Mouse (Mus musculus): ENCODE results near the gene Fam84b. TPM values are rescaled to one million over a fixed set of nuclear protein-coding genes. Genes with fewer than 3 reads are reported as not detected.

Gene Fam84b
- polyA plus RNA-seq, 1 experiment from 2014 or later, result 8.2 TPM

- Histone ChIP-seq H3K36me3 (no peaks in the 10 kb centered on the region), H3K9ac (replicated peaks) (peak overlapping the region; percentile 67), H3K27ac (replicated peaks) (peak overlapping the region; percentile 40; the same call in 1 of the 2 replicates), H3K4me2 (replicated peaks) (peak overlapping the region; percentile 85), H3K9me3 (no peaks in the 10 kb centered on the region), H3K4me1 (peaks cover 17% of the 10 kb centered on the region), H3K27me3 (peaks cover 17% of the 10 kb centered on the region), H3K4me3 (peak overlapping the region; percentile 62)
- under 1% methylated on average over 32 of the region's 32 CpGs for whole genome bisulfite sequencing
- ATAC-seq (ENCODE audit: low FRiP score, low read depth), result peak; percentile 91
These were observed 28.8 kb downstream of the Fam84b start for GRCm38 (mm10) chr15:60824751-60825227.

- Histone ChIP-seq H3K4me3 (peak overlapping the region; percentile 62), H3K4me2 (replicated peaks) (peak overlapping the region; percentile 85), H3K9me3 (no peaks in the 10 kb centered on the region), H3K9ac (replicated peaks) (peak overlapping the region; percentile 67), H3K36me3 (no peaks in the 10 kb centered on the region), H3K4me1 (peaks cover 17% of the 10 kb centered on the region), H3K27ac (replicated peaks) (peak overlapping the region; percentile 40; the same call in 1 of the 2 replicates), H3K27me3 (peaks cover 17% of the 10 kb centered on the region)
- peak; percentile 50 for ATAC-seq (ENCODE audit: low FRiP score, low read depth)
- under 1% methylated on average over 45 of the region's 45 CpGs for WGBS
These were observed 29.5 kb downstream of the Fam84b start for GRCm38 (mm10) chr15:60823870-60824709.

- peak overlapping the region; percentile 62 for H3K4me3 ChIP-seq
- peaks cover 17% of the 10 kb centered on the region for H3K4me1 ChIP-seq
- no peak overlapping the region for H3K27ac ChIP-seq (replicated peaks)
- no peak; the same call in 1 of the 2 replicates for ATAC-seq (ENCODE audit: low FRiP score, low read depth)
- peak overlapping the region; percentile 85 for H3K4me2 ChIP-seq (replicated peaks)
- peaks cover 17% of the 10 kb centered on the region for H3K27me3 ChIP-seq
- under 1% methylated on average over 24 of the region's 24 CpGs for WGBS
- H3K9ac ChIP-seq (replicated peaks), result peak overlapping the region; percentile 67
- H3K9me3 ChIP-seq, result no peaks in the 10 kb centered on the region
- H3K36me3 ChIP-seq, result no peaks in the 10 kb centered on the region
These were observed 30.0 kb downstream of the Fam84b start for GRCm38 (mm10) chr15:60823620-60823869.

GRCm38 (mm10) chr15:60822803-60823619 lies 30.6 kb downstream of the Fam84b start:
- Histone ChIP-seq H3K9me3 (no peaks in the 10 kb centered on the region), H3K4me2 (replicated peaks) (peak overlapping the region; percentile 85), H3K4me3 (peak overlapping the region; percentile 62), H3K4me1 (peaks cover 17% of the 10 kb centered on the region), H3K27me3 (peaks cover 17% of the 10 kb centered on the region), H3K9ac (replicated peaks) (peak overlapping the region; percentile 67), H3K27ac (replicated peaks) (peak overlapping the region; percentile 66), H3K36me3 (no peaks in the 10 kb centered on the region)
- under 1% methylated on average over 68 of the region's 68 CpGs for WGBS
- peak; percentile 75 for ATAC-seq (ENCODE audit: low FRiP score, low read depth)

GRCm38 (mm10) chr15:60822101-60822802 lies 31.3 kb downstream of the Fam84b start:
- Histone ChIP-seq H3K4me3 (peak overlapping the region; percentile 62), H3K27ac (replicated peaks) (peak overlapping the region; percentile 66), H3K9ac (replicated peaks) (peak overlapping the region; percentile 67), H3K4me1 (peaks cover 17% of the 10 kb centered on the region), H3K27me3 (peaks cover 17% of the 10 kb centered on the region), H3K9me3 (no peaks in the 10 kb centered on the region), H3K36me3 (no peaks in the 10 kb centered on the region), H3K4me2 (replicated peaks) (peak overlapping the region; percentile 85)
- no peak for ATAC-seq (ENCODE audit: low FRiP score, low read depth)
- WGBS, result 2% methylated on average over 10 of the region's 10 CpGs

DNA sequence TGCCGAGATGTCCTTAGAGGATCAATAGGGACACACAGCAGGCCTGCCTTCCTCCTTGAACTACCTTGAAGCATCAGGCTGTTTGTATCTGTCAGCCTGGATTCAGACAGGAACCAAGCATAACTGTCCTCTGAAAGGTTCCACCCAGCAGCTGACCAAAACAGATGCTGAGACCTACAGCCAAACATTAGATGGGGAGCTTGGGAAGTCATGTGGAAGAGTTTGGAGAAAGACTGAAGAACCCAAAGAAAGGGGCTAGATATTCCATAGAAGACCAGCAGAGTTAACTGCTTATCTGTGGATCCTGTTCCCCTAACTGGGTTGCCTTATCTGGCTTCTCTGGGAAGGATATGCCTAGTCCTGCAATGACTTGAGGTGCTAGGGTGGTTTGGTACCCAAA lies 35.1 kb downstream of the Fam84b start:
- no peaks in the 10 kb centered on the region for H3K9me3 ChIP-seq
- WGBS, result 76% methylated on average over 1 of the region's 1 CpGs
- H3K27me3 ChIP-seq, result 0 out of 2 replicates have a peak, but pooled peaks cover 5% of the 10 kb centered on the region
- no peak overlapping the region for H3K27ac ChIP-seq (replicated peaks)
- H3K4me3 ChIP-seq, result no peak overlapping the region
- H3K4me1 ChIP-seq, result peaks cover 15% of the 10 kb centered on the region
- H3K9ac ChIP-seq (replicated peaks), result no peak overlapping the region
- ATAC-seq (ENCODE audit: low FRiP score, low read depth), result no peak
- H3K36me3 ChIP-seq, result no peaks in the 10 kb centered on the region
- H3K4me2 ChIP-seq (replicated peaks), result no peak overlapping the region

DNA sequence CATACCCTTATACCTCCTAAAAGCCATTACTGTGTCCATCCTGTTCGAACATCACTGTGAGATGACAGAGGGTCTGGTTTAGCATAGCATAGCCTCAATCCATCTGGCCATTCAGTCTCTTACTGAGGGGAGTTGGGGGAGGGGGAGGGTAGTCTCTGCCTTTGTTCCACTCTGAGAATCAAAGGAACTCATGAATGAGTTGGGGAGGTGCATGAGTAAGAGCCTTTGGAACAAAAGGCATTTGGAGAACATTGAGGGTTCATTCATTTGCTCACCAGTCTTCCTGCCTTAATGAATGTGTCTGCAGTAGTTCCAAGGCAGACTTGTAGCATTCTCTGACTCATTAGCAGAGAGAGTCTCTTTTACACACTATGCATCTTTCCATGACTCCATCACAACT lies 37.1 kb downstream of the Fam84b start:
- 25% methylated on average over 1 of the region's 1 CpGs for WGBS
- H3K9ac ChIP-seq (replicated peaks), result no peak overlapping the region
- no peak overlapping the region for H3K4me2 ChIP-seq (replicated peaks)
- H3K4me3 ChIP-seq, result no peak overlapping the region
- peaks cover 5% of the 10 kb centered on the region; the same call in 1 of the 2 replicates for H3K4me1 ChIP-seq
- H3K27me3 ChIP-seq, result no peaks in the 10 kb centered on the region
- ATAC-seq (ENCODE audit: low FRiP score, low read depth), result 0 out of 2 replicates have a peak, but pooled peaks have one; percentile 38
- no peak overlapping the region for H3K27ac ChIP-seq (replicated peaks)
- H3K9me3 ChIP-seq, result no peaks in the 10 kb centered on the region
- H3K36me3 ChIP-seq, result no peaks in the 10 kb centered on the region

DNA sequence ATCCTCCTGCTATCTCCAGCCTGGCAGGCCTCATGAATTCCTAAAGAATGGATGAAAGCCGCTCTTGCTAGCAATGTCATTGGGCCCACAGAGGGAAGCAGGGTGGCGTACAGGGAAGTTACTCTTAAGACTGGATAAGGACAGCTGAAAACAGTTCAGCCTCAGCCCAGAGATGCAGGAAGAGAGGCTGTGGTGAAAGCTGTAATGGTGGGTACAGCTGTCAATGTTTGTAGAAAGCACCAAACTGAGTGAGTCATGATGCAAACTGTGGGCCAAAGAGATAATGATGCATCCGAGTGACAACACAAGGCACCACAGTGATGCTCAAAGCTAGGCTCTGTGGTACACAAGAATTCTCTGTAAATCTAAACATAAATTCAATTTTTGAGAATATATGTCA lies 39.0 kb downstream of the Fam84b start:
- Histone ChIP-seq H3K36me3 (no peaks in the 10 kb centered on the region), H3K27ac (replicated peaks) (no peak overlapping the region)
- 90% methylated on average over 3 of the region's 3 CpGs for WGBS

DNA sequence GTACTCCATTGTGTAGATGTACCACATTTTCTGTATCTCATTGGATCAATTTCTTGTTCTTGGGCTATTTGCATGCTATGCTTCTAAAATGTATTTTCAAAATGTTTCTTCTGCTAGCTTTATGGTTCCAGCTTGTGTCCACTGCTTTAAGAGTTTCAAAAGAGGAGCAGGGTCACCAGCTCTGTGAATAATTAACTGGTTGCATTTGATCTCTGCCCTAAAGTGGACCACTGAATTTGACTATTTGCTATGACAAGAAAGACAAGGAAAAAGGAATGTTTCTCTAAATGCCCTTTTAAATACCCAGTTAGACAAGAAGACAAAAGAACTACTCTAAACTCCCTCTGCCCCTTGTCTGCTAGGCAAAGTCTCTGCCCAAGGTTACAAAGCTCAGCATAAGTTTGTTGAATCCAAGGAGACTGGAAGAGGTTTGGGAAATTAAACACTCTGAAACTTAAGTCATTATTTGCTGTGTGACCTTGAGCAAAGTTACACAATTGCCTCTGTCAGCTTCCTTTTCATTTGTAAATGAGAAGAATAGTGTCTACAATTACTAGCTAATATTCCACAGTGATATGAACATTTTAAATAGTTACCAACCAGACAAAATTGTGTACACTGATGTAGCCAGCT lies 60.4 kb downstream of the Fam84b start:
- H3K9ac ChIP-seq (replicated peaks), result no peak overlapping the region
- H3K9me3 ChIP-seq, result no peaks in the 10 kb centered on the region
- H3K4me3 ChIP-seq, result no peak overlapping the region
- H3K4me1 ChIP-seq, result no peaks in the 10 kb centered on the region
- H3K27me3 ChIP-seq, result no peaks in the 10 kb centered on the region
- no peak overlapping the region for H3K4me2 ChIP-seq (replicated peaks)
- H3K36me3 ChIP-seq, result no peaks in the 10 kb centered on the region
- ATAC-seq (ENCODE audit: low FRiP score, low read depth), result no peak
- H3K27ac ChIP-seq (replicated peaks), result no peak overlapping the region

More for the DNA sequence above, 39.0 kb downstream of the Fam84b start:
- H3K4me2 ChIP-seq (replicated peaks), result no peak overlapping the region
- no peaks in the 10 kb centered on the region for H3K9me3 ChIP-seq
- H3K9ac ChIP-seq (replicated peaks), result no peak overlapping the region
- no peaks in the 10 kb centered on the region for H3K27me3 ChIP-seq
- 0 out of 2 replicates have a peak, but pooled peaks cover 4% of the 10 kb centered on the region for H3K4me1 ChIP-seq
- ATAC-seq (ENCODE audit: low FRiP score, low read depth), result no peak
- no peak overlapping the region for H3K4me3 ChIP-seq

- H3K36me3 ChIP-seq, result no peaks in the 10 kb centered on the region
- H3K4me1 ChIP-seq, result no peaks in the 10 kb centered on the region
- H3K9me3 ChIP-seq, result no peaks in the 10 kb centered on the region
- WGBS, result 70% methylated on average over 1 of the region's 1 CpGs
- no peak for ATAC-seq (ENCODE audit: low FRiP score, low read depth)
- H3K4me2 ChIP-seq (replicated peaks), result no peak overlapping the region
- no peak overlapping the region for H3K9ac ChIP-seq (replicated peaks)
- H3K27ac ChIP-seq (replicated peaks), result no peak overlapping the region
- no peak overlapping the region for H3K4me3 ChIP-seq
- H3K27me3 ChIP-seq, result no peaks in the 10 kb centered on the region
These were observed 64.5 kb downstream of the Fam84b start for GRCm38 (mm10) chr15:60789084-60789483.

DNA sequence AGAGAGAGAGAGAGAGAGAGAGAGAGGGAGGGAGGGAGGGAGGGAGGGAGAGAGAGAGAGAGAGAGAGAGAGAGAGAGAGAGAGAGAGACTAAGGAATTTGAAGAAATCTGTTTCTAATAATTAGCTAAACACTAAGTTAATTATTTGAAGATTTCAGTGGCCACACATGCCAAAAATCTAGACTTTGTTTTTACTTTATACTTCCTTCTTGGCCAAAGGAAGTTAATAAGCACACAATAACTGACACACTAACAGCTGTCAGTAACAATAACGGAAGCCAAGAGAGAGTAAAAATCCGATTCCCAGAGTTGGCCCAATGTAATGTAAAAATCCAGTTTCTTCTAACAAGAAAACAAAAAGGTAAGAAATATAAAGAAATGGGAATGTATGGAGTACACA lies 69.8 kb downstream of the Fam84b start:
- Histone ChIP-seq H3K27ac (replicated peaks) (no peak overlapping the region), H3K4me2 (replicated peaks) (no peak overlapping the region), H3K4me1 (no peaks in the 10 kb centered on the region), H3K4me3 (no peak overlapping the region), H3K27me3 (no peaks in the 10 kb centered on the region), H3K9ac (replicated peaks) (no peak overlapping the region), H3K9me3 (no peaks in the 10 kb centered on the region), H3K36me3 (no peaks in the 10 kb centered on the region)
- WGBS, result 88% methylated on average over 2 of the region's 2 CpGs
- ATAC-seq (ENCODE audit: low FRiP score, low read depth), result no peak

Measured in midbrain, embryonic 12.5 days (tissue).